Mouse (Mus musculus): Measurements from ENCODE around the gene Bach2.

GRCm38 (mm10) chr4:32555506-32555905, 316.9 kb downstream of the Bach2 start:
- no peak for TF ChIP-seq CTCF (IDR thresholded peaks at IDR 0.05; ENCODE audit: low read depth)
- no peak for TF ChIP-seq EP300 (IDR thresholded peaks at IDR 0.05; ENCODE audit: low read depth)

Data from heart, postnatal 0 days (tissue).